16 mouse cellular contexts compared by ENCODE assay signal in the genomic region with DNA sequence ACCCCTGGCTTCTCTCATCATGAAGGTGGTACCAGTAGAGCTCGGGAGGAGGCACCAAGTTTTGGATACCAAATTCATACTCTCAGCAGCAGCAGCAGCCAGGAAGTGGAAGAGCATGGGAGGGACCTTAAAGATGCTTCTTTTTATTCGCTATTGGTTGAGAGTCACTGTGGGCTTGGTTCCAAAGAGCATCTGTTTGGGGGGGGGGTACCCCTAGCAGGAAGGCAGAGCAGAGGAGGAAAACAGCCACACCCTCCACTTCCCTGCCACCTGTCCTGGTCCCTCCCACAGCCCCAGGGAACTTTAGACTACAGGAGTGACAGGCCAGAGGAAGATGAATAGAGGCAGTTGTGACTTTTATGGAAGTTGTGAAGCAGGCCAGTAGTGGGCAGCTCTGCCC.
DNase-seq lines count a peak whose midpoint lies in the region; ATAC-seq and TF ChIP-seq lines count a peak whose summit lies in the region.
"Had no signal": no experiment of that assay in that cellular context is flagged by ENCODE, and none has a peak within 500 bp of the region (broad histone marks: within the 10 kb centered on the region; RNA-seq: fewer than 3 reads in every experiment).

No protein-coding gene starts in this region.

- TF ChIP-seq POLR2A in CH12.LX (IDR thresholded peaks at IDR 0.05; ENCODE audit: low read depth, low read length), result no peak

- no peaks in the 10 kb centered on the region for H3K36me3 ChIP-seq in CH12.LX (replicated peaks in 1 of 2; ENCODE audit: control insufficient read depth in 1 of 2, insufficient read depth in 1 of 2, low read length in 1 of 2)
- no peaks in the 10 kb centered on the region for H3K36me3 ChIP-seq in intestine, embryonic 16.5 days (ENCODE audit: control insufficient read depth, insufficient read depth, low read length)
- no peaks in the 10 kb centered on the region for H3K36me3 ChIP-seq in stomach, postnatal 0 days (ENCODE audit: control insufficient read depth, insufficient read depth, low read length)
- H3K36me3 ChIP-seq: heart, embryonic 15.5 days; hindbrain, embryonic 15.5 days had no signal

- intact Hi-C loops in left cerebral cortex, postnatal 4 days (cut with DNase I), result no loop called here

- no peak for TF ChIP-seq CTCF in CH12.LX (conservative IDR thresholded peaks at IDR 0.05 in 1 of 2, IDR thresholded peaks at IDR 0.05 in 1 of 2; ENCODE audit: low read depth in 2 of 2, low read length in 2 of 2)
- peak; percentile 14; the same call in 1 of the 2 replicates for TF ChIP-seq CTCF in stomach, postnatal 0 days (IDR thresholded peaks at IDR 0.05; ENCODE audit: low read depth)

- no peak overlapping the region for H3K4me2 ChIP-seq in CH12.LX (ENCODE audit: insufficient read depth, low read depth, poor library complexity, severe bottlenecking)
- H3K4me2 ChIP-seq in intestine, embryonic 16.5 days (ENCODE audit: low read depth, low read length), result no peak overlapping the region
- no peak overlapping the region for H3K4me2 ChIP-seq in stomach, postnatal 0 days (replicated peaks; ENCODE audit: low read depth)
- H3K4me2 ChIP-seq: heart, embryonic 15.5 days; hindbrain, embryonic 15.5 days had no signal

- no peak for TF ChIP-seq EP300 in CH12.LX (IDR thresholded peaks at IDR 0.05; ENCODE audit: low read length)
- no peak for TF ChIP-seq EP300 in stomach, postnatal 0 days (optimal IDR thresholded peaks at IDR 0.05)

- WGBS in intestine, embryonic 16.5 days, result 55% methylated on average over 2 of the region's 2 CpGs
- 58% methylated on average over 2 of the region's 2 CpGs for WGBS in stomach, postnatal 0 days

- H3K4me1 ChIP-seq in CH12.LX (ENCODE audit: control insufficient read depth in 1 of 2, insufficient read depth in 2 of 2), result peaks cover 12 to 24% of the 10 kb centered on the region in 2 experiments
- peaks cover 12% of the 10 kb centered on the region for H3K4me1 ChIP-seq in intestine, embryonic 16.5 days (ENCODE audit: control insufficient read depth, insufficient read depth, low read length)
- no peaks in the 10 kb centered on the region for H3K4me1 ChIP-seq in stomach, postnatal 0 days (replicated peaks; ENCODE audit: control insufficient read depth, insufficient read depth)
- H3K4me1 ChIP-seq: heart, embryonic 15.5 days had no signal

- no peak overlapping the region for H3K9ac ChIP-seq in CH12.LX (ENCODE audit: insufficient read depth, low read depth)
- no peak overlapping the region for H3K9ac ChIP-seq in intestine, embryonic 16.5 days (ENCODE audit: low read depth, low read length)
- no peak overlapping the region for H3K9ac ChIP-seq in stomach, postnatal 0 days (ENCODE audit: low read length)
- H3K9ac ChIP-seq: heart, embryonic 15.5 days; hindbrain, embryonic 15.5 days had no signal

- H3K27me3 ChIP-seq in CH12.LX (replicated peaks), result no peaks in the 10 kb centered on the region
- H3K27me3 ChIP-seq in intestine, embryonic 16.5 days (replicated peaks; ENCODE audit: control insufficient read depth, insufficient read depth, low read length), result no peaks in the 10 kb centered on the region
- no peaks in the 10 kb centered on the region for H3K27me3 ChIP-seq in stomach, postnatal 0 days (ENCODE audit: control insufficient read depth, insufficient read depth, low read length)
- H3K27me3 ChIP-seq: heart, embryonic 15.5 days; hindbrain, embryonic 15.5 days had no signal

- peak overlapping the region in 1 of 3 experiments; percentile 15 for H3K4me3 ChIP-seq in CH12.LX (replicated peaks in 1 of 3; ENCODE audit: low read depth in 2 of 3, low read length in 2 of 3, poor library complexity in 1 of 3)
- no peak overlapping the region for H3K4me3 ChIP-seq in intestine, embryonic 16.5 days (ENCODE audit: low read length)
- no peak overlapping the region for H3K4me3 ChIP-seq in stomach, postnatal 0 days (ENCODE audit: low read depth, low read length)
- H3K4me3 ChIP-seq: heart, embryonic 15.5 days; hindbrain, embryonic 15.5 days had no signal

- H3K79me2 ChIP-seq in CH12.LX (replicated peaks; ENCODE audit: control insufficient read depth, extremely low read depth, insufficient read depth, poor library complexity, severe bottlenecking), result no peaks in the 10 kb centered on the region

- in situ Hi-C loops in CH12.LX (cut with MboI; ENCODE audit: low pct_ligation_motif_present, low pct_unique_long_range_greater_than_20kb, low sequenced_read_pairs), result no loop called here

- peak; percentile 11 for DNase-seq in 416B (ENCODE audit: low read depth)
- peak; percentile 68 for DNase-seq in CH12.LX (ENCODE audit: extremely low read depth)
- DNase-seq in stomach, postnatal 0 days (ENCODE audit: low spot score), result no peak
- DNase-seq in left cerebral cortex, postnatal 4 days, result no peak
- DNase-seq in adrenal gland, adult 18-20 months (ENCODE audit: low spot score in 2 of 2), result no peak
- DNase-seq in urinary bladder, postnatal 10 days (ENCODE audit: low spot score), result no peak
- DNase-seq: gastrocnemius, postnatal 25 days; kidney, postnatal 36 days; liver; lung, postnatal 10 days; midbrain, embryonic 14.5 days; right cerebral cortex, adult 18-20 months had no signal

- H3K9me3 ChIP-seq in CH12.LX (replicated peaks; ENCODE audit: low read length), result no peaks in the 10 kb centered on the region
- H3K9me3 ChIP-seq in intestine, embryonic 16.5 days (ENCODE audit: control insufficient read depth, low read length), result no peaks in the 10 kb centered on the region
- H3K9me3 ChIP-seq in stomach, postnatal 0 days (ENCODE audit: control insufficient read depth, low read length), result no peaks in the 10 kb centered on the region
- H3K9me3 ChIP-seq: heart, embryonic 15.5 days; hindbrain, embryonic 15.5 days had no signal

- no peak for TF ChIP-seq RAD21 in CH12.LX (IDR thresholded peaks at IDR 0.05; ENCODE audit: low read depth, low read length)

- no peak overlapping the region for H3K27ac ChIP-seq in CH12.LX (ENCODE audit: insufficient read depth, low read depth)
- no peak overlapping the region for H3K27ac ChIP-seq in intestine, embryonic 16.5 days (ENCODE audit: low read length)
- no peak overlapping the region for H3K27ac ChIP-seq in stomach, postnatal 0 days (replicated peaks)
- H3K27ac ChIP-seq: heart, embryonic 15.5 days; hindbrain, embryonic 15.5 days had no signal

- dilution Hi-C loops in CH12.LX (cut with MboI; ENCODE audit: extremely low pct_ligation_motif_present, extremely low pct_unique_long_range_greater_than_20kb, low sequenced_read_pairs), result no loop called here

- ATAC-seq in intestine, embryonic 16.5 days, result peak; percentile 83
- ATAC-seq in stomach, postnatal 0 days (ENCODE audit: low FRiP score, low TSS enrichment), result no peak
- ATAC-seq: forebrain, embryonic 16.5 days had no signal

TF ChIP-seq in CH12.LX, 34 proteins besides CTCF, POLR2A, EP300 and RAD21:
- no peak for TF ChIP-seq TBP (conservative IDR thresholded peaks at IDR 0.05; ENCODE audit: low read depth, low read length)
- peak; percentile 59; the same call in 1 of the 2 replicates for TF ChIP-seq ELF1 (IDR thresholded peaks at IDR 0.05; ENCODE audit: low read depth, low read length)
- TF ChIP-seq CHD1 (IDR thresholded peaks at IDR 0.05; ENCODE audit: low read depth, low read length), result no peak

Comparison
In these comparisons a context has a peak if more than half of its experiments do, and no peak if none do; other contexts are left out.
1. DNase-seq: peak in 416B (single experiment) and CH12.LX (single experiment); none in stomach, postnatal 0 days (single experiment), left cerebral cortex, postnatal 4 days (single experiment), adrenal gland, adult 18-20 months (0 of 2) and urinary bladder, postnatal 10 days (single experiment).